Mouse (Mus musculus) forebrain, embryonic 15.5 days (tissue): ENCODE results near the gene Zfp553. TPM values are rescaled to one million over a fixed set of nuclear protein-coding genes. Genes with fewer than 3 reads are reported as not detected.

Experiments
- ATAC-seq: fragments of 200-750 bp; cut with Nextera tagmentation; replicated peaks from 2 replicates; pipeline ENCODE4 v1.8.0; 2017; ENCODE audit warnings: mild to moderate bottlenecking, moderate TSS enrichment, moderate library complexity
- H3K27ac ChIP-seq: fragments of 300-500 bp; sonication (generic); replicated peaks from 2 replicates; pipeline ENCODE4 v1.5.1; 2015; ENCODE audit warnings: mild to moderate bottlenecking, inconsistent platforms
- H3K27me3 ChIP-seq: fragments of 300-500 bp; sonication (generic); 2 replicates; pipeline ENCODE4 v1.6.1; 2015; ENCODE audit warnings: inconsistent platforms
- H3K36me3 ChIP-seq: fragments of 300-500 bp; sonication (generic); 2 replicates; pipeline ENCODE4 v1.6.1; 2015; ENCODE audit warnings: mild to moderate bottlenecking, inconsistent platforms
- H3K4me1 ChIP-seq: fragments of 300-500 bp; sonication (generic); 2 replicates; pipeline ENCODE4 v1.6.1; 2015; ENCODE audit warnings: inconsistent platforms
- H3K4me2 ChIP-seq: fragments of 300-500 bp; sonication (generic); replicated peaks from 2 replicates; pipeline ENCODE4 v1.6.1; 2015; ENCODE audit warnings: mild to moderate bottlenecking, inconsistent platforms
- H3K4me3 ChIP-seq: fragments of 300-500 bp; sonication (generic); 2 replicates; pipeline ENCODE4 v1.5.1; 2015; ENCODE audit warnings: mild to moderate bottlenecking, inconsistent platforms
- H3K9ac ChIP-seq: fragments of 300-500 bp; sonication (generic); replicated peaks from 2 replicates; pipeline ENCODE4 v1.6.1; 2015; ENCODE audit warnings: mild to moderate bottlenecking, inconsistent platforms
- H3K9me3 ChIP-seq: fragments of 300-500 bp; sonication (generic); 2 replicates; pipeline ENCODE4 v1.6.1; 2016; ENCODE audit warnings: inconsistent platforms
- WGBS: fragments of 180-500 bp; shearing (Covaris S2); methylation state at CpG from one replicate; pipeline ENCODE4 v1.1.7; 2015; ENCODE audit warnings: mixed read lengths; 5-methylcytosine and 5-hydroxymethylcytosine counted together
- polyA plus RNA-seq: library from polyadenylated mRNA; unstranded; fragments of >200 nt; fragmentation: Nextera tagmentation; extraction: Ambion mirVana; gene quantifications from 2 replicates; pipeline ENCODE4 v1.2.1, GENCODE M21; 2015

The Zfp553 gene
- polyA plus RNA-seq, 1 experiment from 2014 or later, result 71.5 TPM

GRCm38 (mm10) chr7:127281114-127281513 lies 48.3 kb downstream of the Zfp553 start:
- no peak overlapping the region for H3K4me2 ChIP-seq
- H3K9me3 ChIP-seq, result no peaks in the 10 kb centered on the region
- H3K4me3 ChIP-seq, result no peak overlapping the region
- H3K4me1 ChIP-seq, result no peaks in the 10 kb centered on the region
- no peaks in the 10 kb centered on the region for H3K27me3 ChIP-seq
- WGBS, result 81% methylated on average over 4 of the region's 4 CpGs
- no peaks in the 10 kb centered on the region for H3K36me3 ChIP-seq
- no peak overlapping the region for H3K27ac ChIP-seq
- no peak overlapping the region for H3K9ac ChIP-seq
- ATAC-seq, result no peak

- WGBS, result 88% methylated on average over 2 of the region's 2 CpGs
- Histone ChIP-seq H3K4me1 (no peaks in the 10 kb centered on the region), H3K9me3 (no peaks in the 10 kb centered on the region), H3K27ac (no peak overlapping the region), H3K4me2 (no peak overlapping the region), H3K9ac (no peak overlapping the region), H3K27me3 (no peaks in the 10 kb centered on the region), H3K4me3 (no peak overlapping the region), H3K36me3 (no peaks in the 10 kb centered on the region)
- ATAC-seq, result no peak
Measured at GRCm38 (mm10) chr7:127282190-127282589, 49.3 kb downstream of the Zfp553 start.

- no peaks in the 10 kb centered on the region for H3K27me3 ChIP-seq
- no peak overlapping the region for H3K9ac ChIP-seq
- no peak overlapping the region for H3K27ac ChIP-seq
- no peak for ATAC-seq
- H3K9me3 ChIP-seq, result no peaks in the 10 kb centered on the region; the same call in 1 of the 2 replicates
- no peaks in the 10 kb centered on the region for H3K36me3 ChIP-seq
- no peak overlapping the region for H3K4me2 ChIP-seq
- no peak overlapping the region for H3K4me3 ChIP-seq
- no peaks in the 10 kb centered on the region for H3K4me1 ChIP-seq
- 90% methylated on average over 5 of the region's 10 CpGs for WGBS
Measured at GRCm38 (mm10) chr7:127285154-127285553, 52.3 kb downstream of the Zfp553 start.

Other genes starting within 250 kb of the Zfp553 start
- gene Mvp, start 218.4 kb upstream of the Zfp553 start, polyA plus RNA-seq, result 3.0 and 3.5 TPM in 2 replicates
- not detected in 2 replicates for gene Pagr1b, start 216.6 kb upstream of the Zfp553 start, polyA plus RNA-seq
- 32.2 and 40.4 TPM in 2 replicates for gene Pagr1a, start 215.7 kb upstream of the Zfp553 start, polyA plus RNA-seq
- gene Gm42742, start 212.0 kb upstream of the Zfp553 start, polyA plus RNA-seq, result 67.9 and 75.6 TPM in 2 replicates
- 18.0 and 19.8 TPM in 2 replicates for gene Prrt2, start 211.8 kb upstream of the Zfp553 start, polyA plus RNA-seq
- 79.3 and 84.0 TPM in 2 replicates for gene Maz, start 206.0 kb upstream of the Zfp553 start, polyA plus RNA-seq
- gene Kif22, start 190.6 kb upstream of the Zfp553 start, polyA plus RNA-seq, result 67.6 and 69.0 TPM in 2 replicates
- gene Zg16, start 145.7 kb upstream of the Zfp553 start, polyA plus RNA-seq, result not detected in 2 replicates
- 1.3 and 1.6 TPM in 2 replicates for gene AI467606, start 141.7 kb upstream of the Zfp553 start, polyA plus RNA-seq
- 0.50 and 0.66 TPM in 2 replicates for gene Qprt, start 110.8 kb upstream of the Zfp553 start, polyA plus RNA-seq
- not detected in 2 replicates for gene Spn, start 95.2 kb upstream of the Zfp553 start, polyA plus RNA-seq
- gene Cd2bp2, start 37.0 kb upstream of the Zfp553 start, polyA plus RNA-seq, result 86.7 and 91.5 TPM in 2 replicates
- 33.6 and 35.1 TPM in 2 replicates for gene Tbc1d10b, start 24.6 kb upstream of the Zfp553 start, polyA plus RNA-seq
- 6.1 and 6.3 TPM in 2 replicates for gene Mylpf, start 24.2 kb upstream of the Zfp553 start, polyA plus RNA-seq
- gene Sept1, start 69 bp downstream of the Zfp553 start, polyA plus RNA-seq, result 21.8 and 27.8 TPM in 2 replicates
- gene Zfp771, start 11.2 kb downstream of the Zfp553 start, polyA plus RNA-seq, result 65.2 and 65.9 TPM in 2 replicates
- 159 and 166 TPM in 2 replicates for gene Dctpp1, start 27.6 kb downstream of the Zfp553 start, polyA plus RNA-seq
- 48.7 and 49.5 TPM in 2 replicates for gene Sephs2, start 41.0 kb downstream of the Zfp553 start, polyA plus RNA-seq
- gene Itgal, start 63.2 kb downstream of the Zfp553 start, polyA plus RNA-seq, result 0.22 and 0.28 TPM in 2 replicates
- gene Zfp768, start 112.5 kb downstream of the Zfp553 start, polyA plus RNA-seq, result 12.1 and 12.7 TPM in 2 replicates
- 7.6 and 8.9 TPM in 2 replicates for gene Zfp747, start 143.0 kb downstream of the Zfp553 start, polyA plus RNA-seq
- 4.8 and 5.5 TPM in 2 replicates for gene 9130019O22Rik, start 154.1 kb downstream of the Zfp553 start, polyA plus RNA-seq
- 5.4 and 5.9 TPM in 2 replicates for gene E430018J23Rik, start 160.6 kb downstream of the Zfp553 start, polyA plus RNA-seq
- gene Zfp764, start 173.8 kb downstream of the Zfp553 start, polyA plus RNA-seq, result 4.6 and 6.1 TPM in 2 replicates
- gene Zfp688, start 189.0 kb downstream of the Zfp553 start, polyA plus RNA-seq, result 27.8 and 29.5 TPM in 2 replicates
- 16.2 and 17.1 TPM in 2 replicates for gene Zfp689, start 216.1 kb downstream of the Zfp553 start, polyA plus RNA-seq
- gene Prr14, start 226.6 kb downstream of the Zfp553 start, polyA plus RNA-seq, result 48.5 and 50.9 TPM in 2 replicates
- 12.7 and 13.2 TPM in 2 replicates for gene Fbrs, start 246.1 kb downstream of the Zfp553 start, polyA plus RNA-seq